Mouse (Mus musculus): ENCODE measurements around the gene Galr2. TPM values are rescaled to one million over a fixed set of nuclear protein-coding genes. Genes with fewer than 3 reads are reported as not detected.
A peak's percentile ranks its signal among the peaks of the same experiment; 100 is the strongest.

The Galr2 gene
- total and polyA plus RNA-seq, 2 experiments from 2014 or later, result 0.36 TPM; not detected in 1

DNA sequence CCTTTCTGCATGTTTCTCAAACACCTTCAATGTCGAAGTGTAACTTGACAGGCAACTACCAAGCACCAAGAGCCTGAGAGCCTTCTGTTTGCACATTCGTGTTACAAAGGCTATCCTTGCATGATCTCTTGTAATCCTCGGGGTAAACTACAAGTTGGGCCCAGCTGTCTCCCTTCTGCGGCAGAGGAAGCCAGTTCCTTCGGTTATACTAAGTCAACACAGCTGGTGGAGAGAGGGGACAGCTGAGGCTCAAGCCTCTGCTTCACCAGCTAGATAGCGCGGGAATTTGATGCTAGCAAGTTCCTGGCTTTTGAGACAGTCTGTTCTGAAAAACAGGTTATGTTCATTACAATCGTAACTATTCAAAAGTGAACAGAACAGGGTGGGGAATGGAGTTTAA is 31.6 kb downstream of the Galr2 start:
- 64% methylated on average over 8 of the region's 8 CpGs for WGBS
- no peak for ATAC-seq
- Histone ChIP-seq H3K4me2 (ENCODE audit: low read depth) (no peak overlapping the region), H3K9ac (no peak overlapping the region), H3K4me1 (ENCODE audit: insufficient read depth) (no peaks in the 10 kb centered on the region), H3K36me3 (ENCODE audit: insufficient read depth) (no peaks in the 10 kb centered on the region), H3K27me3 (ENCODE audit: insufficient read depth, low read length) (no peaks in the 10 kb centered on the region), H3K9me3 (ENCODE audit: low read length) (no peaks in the 10 kb centered on the region), H3K27ac (ENCODE audit: low read depth, low read length) (no peak overlapping the region), H3K4me3 (ENCODE audit: low read depth, low read length) (no peak overlapping the region)
- TF ChIP-seq CTCF (IDR thresholded peaks at IDR 0.05; ENCODE audit: low read depth), result no peak
- DNase-seq, result no peak

DNA sequence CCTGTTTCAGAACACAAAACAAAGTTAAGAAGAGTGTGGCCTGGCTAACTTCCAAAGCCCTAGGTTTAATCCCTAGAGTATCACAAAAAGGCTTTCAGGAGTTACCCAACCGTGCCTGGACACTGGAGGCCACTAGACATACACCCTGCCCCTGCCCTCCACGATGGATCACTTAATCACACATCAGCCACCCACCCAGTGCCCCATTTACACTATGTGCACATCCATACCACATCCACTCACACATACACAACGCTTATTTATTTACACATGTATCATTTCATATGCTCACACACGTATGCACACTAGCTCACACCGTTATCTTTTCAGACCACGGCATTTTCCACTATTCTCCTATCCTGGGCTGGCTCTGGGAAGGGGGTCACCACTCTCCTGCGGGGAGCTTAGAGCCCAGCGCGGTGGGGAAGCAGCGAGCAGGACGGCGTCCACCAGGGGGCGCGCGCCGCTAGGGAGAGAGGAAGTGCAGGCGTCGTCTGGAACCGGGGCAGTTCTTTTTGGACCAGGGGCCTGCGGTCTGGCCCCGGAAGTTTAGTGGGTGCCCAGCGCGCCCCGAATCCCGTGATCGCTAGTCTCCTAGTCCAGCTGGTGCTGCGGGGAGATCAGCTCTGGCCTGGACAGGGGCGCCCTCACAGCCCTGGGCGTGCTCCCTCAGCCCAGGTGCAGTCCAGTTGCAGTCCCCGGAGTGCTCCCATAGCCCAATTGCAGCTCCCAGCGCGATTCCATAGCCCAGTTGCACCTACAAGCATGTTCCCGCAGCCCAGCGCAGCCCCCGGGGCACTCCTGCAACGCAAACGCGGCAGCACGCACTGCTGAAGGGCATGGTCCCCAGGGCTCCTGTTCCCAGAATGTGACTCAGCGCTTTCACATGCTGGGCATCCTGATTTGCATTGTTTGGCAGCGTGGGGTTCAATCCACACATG is 38.2 kb downstream of the Galr2 start:
- Histone ChIP-seq H3K4me2 (ENCODE audit: low read depth) (peak overlapping the region; percentile 78), H3K9ac (peak overlapping the region; percentile 41; the same call in 1 of the 2 replicates), H3K4me1 (ENCODE audit: insufficient read depth) (peaks cover 4% of the 10 kb centered on the region; the same call in 1 of the 2 replicates), H3K27ac (ENCODE audit: low read depth, low read length) (no peak overlapping the region), H3K36me3 (ENCODE audit: insufficient read depth) (no peaks in the 10 kb centered on the region), H3K27me3 (ENCODE audit: insufficient read depth, low read length) (no peaks in the 10 kb centered on the region), H3K4me3 (ENCODE audit: low read depth, low read length) (peak overlapping the region; percentile 30), H3K9me3 (ENCODE audit: low read length) (no peaks in the 10 kb centered on the region)
- TF ChIP-seq CTCF (IDR thresholded peaks at IDR 0.05; ENCODE audit: low read depth), result peak; percentile 97
- ATAC-seq (peak; percentile 94), DNase-seq (peak; percentile 87)
- 3% methylated on average over 39 of the region's 41 CpGs for WGBS

DNA sequence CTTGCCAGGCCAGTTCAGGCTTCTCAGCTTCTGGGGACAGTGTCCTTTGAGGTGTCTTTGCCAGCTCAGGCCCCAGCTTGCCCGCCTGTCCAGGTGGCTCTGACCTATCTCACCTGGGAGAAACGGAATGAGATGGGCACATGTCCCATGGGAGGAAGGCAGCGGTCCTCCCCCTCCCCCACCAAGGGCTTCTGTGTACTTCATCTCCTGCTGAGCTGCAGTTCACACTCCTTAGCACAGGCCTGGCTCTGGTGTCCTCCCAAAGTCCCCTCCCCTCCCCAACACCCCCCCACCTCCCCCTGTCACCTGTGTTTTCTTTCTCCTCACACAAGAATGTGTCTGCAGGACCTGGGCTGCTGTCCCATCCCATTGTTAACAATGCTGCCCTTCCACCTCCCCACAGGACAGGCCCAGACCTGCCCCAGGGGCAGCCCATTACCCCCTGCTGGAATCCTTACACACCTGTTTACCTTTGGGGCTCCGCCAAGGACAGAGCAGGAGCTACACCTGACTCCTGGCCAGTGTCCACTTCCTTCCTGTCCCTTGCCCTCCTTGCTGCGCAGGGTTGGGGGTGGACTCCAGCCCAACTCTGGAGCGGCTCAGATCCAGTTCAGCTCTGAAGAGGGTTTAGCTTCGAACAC is 46.3 kb downstream of the Galr2 start:
- H3K4me1 ChIP-seq (ENCODE audit: insufficient read depth), result 0 out of 2 replicates have a peak, but pooled peaks cover 3% of the 10 kb centered on the region
- H3K27ac ChIP-seq (ENCODE audit: low read depth, low read length), result no peak overlapping the region
- H3K9ac ChIP-seq, result no peak overlapping the region
- no peak for TF ChIP-seq CTCF (IDR thresholded peaks at IDR 0.05; ENCODE audit: low read depth)
- H3K9me3 ChIP-seq (ENCODE audit: low read length), result no peaks in the 10 kb centered on the region
- no peaks in the 10 kb centered on the region for H3K27me3 ChIP-seq (ENCODE audit: insufficient read depth, low read length)
- no peak for DNase-seq
- H3K36me3 ChIP-seq (ENCODE audit: insufficient read depth), result no peaks in the 10 kb centered on the region
- H3K4me3 ChIP-seq (ENCODE audit: low read depth, low read length), result no peak overlapping the region
- WGBS, result 76% methylated on average over 7 of the region's 7 CpGs
- ATAC-seq, result no peak
- H3K4me2 ChIP-seq (ENCODE audit: low read depth), result no peak overlapping the region

GRCm38 (mm10) chr11:116329314-116330210 is 48.8 kb downstream of the Galr2 start:
- Histone ChIP-seq H3K9ac (peak overlapping the region; percentile 11; the same call in 1 of the 2 replicates), H3K9me3 (ENCODE audit: low read length) (no peaks in the 10 kb centered on the region), H3K4me2 (ENCODE audit: low read depth) (no peak overlapping the region), H3K36me3 (ENCODE audit: insufficient read depth) (no peaks in the 10 kb centered on the region), H3K4me3 (ENCODE audit: low read depth, low read length) (no peak overlapping the region), H3K27ac (ENCODE audit: low read depth, low read length) (peak overlapping the region; percentile 59), H3K27me3 (ENCODE audit: insufficient read depth, low read length) (peaks cover under 1% of the 10 kb centered on the region; the same call in 1 of the 2 replicates), H3K4me1 (ENCODE audit: insufficient read depth) (0 out of 2 replicates have a peak, but pooled peaks cover 5% of the 10 kb centered on the region)
- peak; percentile 83 for ATAC-seq
- WGBS, result 20% methylated on average over 18 of the region's 18 CpGs
- DNase-seq, result peak; percentile 76
- no peak for TF ChIP-seq CTCF (IDR thresholded peaks at IDR 0.05; ENCODE audit: low read depth)

DNA sequence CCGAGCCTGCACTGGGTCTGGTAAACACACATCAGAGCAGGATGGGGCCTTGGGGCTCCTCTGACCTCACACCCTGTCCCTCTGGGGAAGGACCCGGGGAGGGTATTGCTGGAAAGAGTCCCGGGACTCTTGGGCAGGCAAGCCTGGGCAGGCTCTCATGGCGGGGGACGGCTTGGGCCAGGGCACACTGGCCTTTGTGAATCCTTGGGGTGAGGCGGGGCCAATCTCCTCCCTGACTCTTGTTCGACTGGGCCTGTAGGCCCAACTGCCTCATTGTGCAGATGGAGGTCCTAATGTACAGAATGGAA is 49.4 kb downstream of the Galr2 start:
- Histone ChIP-seq H3K9ac (0 out of 2 replicates have a peak overlapping the region, but pooled peaks have one; percentile 11), H3K27ac (ENCODE audit: low read depth, low read length) (peak overlapping the region; percentile 59), H3K4me3 (ENCODE audit: low read depth, low read length) (no peak overlapping the region), H3K4me2 (ENCODE audit: low read depth) (no peak overlapping the region), H3K27me3 (ENCODE audit: insufficient read depth, low read length) (peaks cover 5% of the 10 kb centered on the region; the same call in 1 of the 2 replicates), H3K9me3 (ENCODE audit: low read length) (no peaks in the 10 kb centered on the region), H3K4me1 (ENCODE audit: insufficient read depth) (0 out of 2 replicates have a peak, but pooled peaks cover 5% of the 10 kb centered on the region), H3K36me3 (ENCODE audit: insufficient read depth) (no peaks in the 10 kb centered on the region)
- WGBS, result 32% methylated on average over 7 of the region's 7 CpGs
- DNase-seq, result no peak
- TF ChIP-seq CTCF (IDR thresholded peaks at IDR 0.05; ENCODE audit: low read depth), result no peak
- ATAC-seq, result peak; percentile 25; the same call in 1 of the 2 replicates

DNA sequence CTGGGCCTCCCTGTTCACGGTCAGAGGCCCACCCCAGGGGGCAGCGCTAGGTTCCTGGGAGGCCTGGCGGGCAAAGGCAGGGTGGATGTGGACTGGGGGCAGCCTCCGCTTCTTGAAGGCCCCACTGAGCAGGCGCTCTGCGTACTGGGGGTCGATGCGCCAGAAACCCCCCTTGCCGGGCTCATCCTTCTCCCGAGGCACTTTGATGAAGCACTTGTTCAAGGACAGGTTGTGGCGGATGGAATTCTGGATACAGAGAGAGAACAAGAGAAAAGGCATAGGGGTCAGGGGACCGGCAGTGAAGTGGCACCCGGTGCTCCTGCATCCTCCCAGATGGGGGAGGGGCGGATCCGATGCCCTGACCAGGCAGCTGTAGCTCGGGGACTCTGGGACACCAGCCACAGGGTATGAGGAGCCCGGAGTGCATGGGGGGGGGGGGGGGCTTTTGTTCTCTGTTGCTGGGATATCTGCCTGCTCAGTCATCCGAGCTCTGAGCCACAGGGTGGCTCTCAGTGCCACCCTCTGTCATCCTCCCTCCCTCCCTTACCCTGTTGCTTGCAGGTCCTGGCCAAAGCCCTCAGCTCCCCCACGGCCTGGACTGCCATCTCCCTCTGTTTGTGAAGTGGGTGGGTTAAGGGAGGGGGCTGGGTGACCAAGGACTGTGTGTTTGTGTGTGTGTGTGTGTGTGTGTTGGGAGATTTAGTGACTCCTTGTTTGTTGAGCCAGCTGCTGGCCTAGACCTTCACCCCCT is 51.7 kb downstream of the Galr2 start:
- WGBS, result 29% methylated on average over 19 of the region's 19 CpGs
- peak; percentile 28 for ATAC-seq
- H3K9me3 ChIP-seq (ENCODE audit: low read length), result no peaks in the 10 kb centered on the region
- no peak overlapping the region for H3K4me3 ChIP-seq (ENCODE audit: low read depth, low read length)
- peaks cover 5% of the 10 kb centered on the region; the same call in 1 of the 2 replicates for H3K27me3 ChIP-seq (ENCODE audit: insufficient read depth, low read length)
- no peak overlapping the region for H3K4me2 ChIP-seq (ENCODE audit: low read depth)
- peak overlapping the region; percentile 9; the same call in 1 of the 2 replicates for H3K27ac ChIP-seq (ENCODE audit: low read depth, low read length)
- no peaks in the 10 kb centered on the region for H3K36me3 ChIP-seq (ENCODE audit: insufficient read depth)
- H3K4me1 ChIP-seq (ENCODE audit: insufficient read depth), result peaks cover 14% of the 10 kb centered on the region
- DNase-seq, result peak; percentile 47
- TF ChIP-seq CTCF (IDR thresholded peaks at IDR 0.05; ENCODE audit: low read depth), result no peak
- no peak overlapping the region for H3K9ac ChIP-seq

All from forebrain, postnatal 0 days (tissue).